Mouse (Mus musculus) olfactory bulb, adult 2 months (tissue): Measurements from ENCODE around the gene Inava.

ENCODE experiments used
- CTCF ChIP-seq: fragments of 200-500 bp; IDR thresholded peaks from 2 replicates; pipeline ENCODE4 v1.5.1; 2012; ENCODE audit warnings: low read depth, mild to moderate bottlenecking, low read length, moderate library complexity; ENCODE audit not compliant: insufficient read depth
- POLR2A ChIP-seq: fragments of 200-500 bp; IDR thresholded peaks from 2 replicates; pipeline ENCODE4 v1.6.1; 2012; ENCODE audit warnings: mild to moderate bottlenecking, low read depth, low read length, moderate library complexity; ENCODE audit not compliant: insufficient read depth

DNA sequence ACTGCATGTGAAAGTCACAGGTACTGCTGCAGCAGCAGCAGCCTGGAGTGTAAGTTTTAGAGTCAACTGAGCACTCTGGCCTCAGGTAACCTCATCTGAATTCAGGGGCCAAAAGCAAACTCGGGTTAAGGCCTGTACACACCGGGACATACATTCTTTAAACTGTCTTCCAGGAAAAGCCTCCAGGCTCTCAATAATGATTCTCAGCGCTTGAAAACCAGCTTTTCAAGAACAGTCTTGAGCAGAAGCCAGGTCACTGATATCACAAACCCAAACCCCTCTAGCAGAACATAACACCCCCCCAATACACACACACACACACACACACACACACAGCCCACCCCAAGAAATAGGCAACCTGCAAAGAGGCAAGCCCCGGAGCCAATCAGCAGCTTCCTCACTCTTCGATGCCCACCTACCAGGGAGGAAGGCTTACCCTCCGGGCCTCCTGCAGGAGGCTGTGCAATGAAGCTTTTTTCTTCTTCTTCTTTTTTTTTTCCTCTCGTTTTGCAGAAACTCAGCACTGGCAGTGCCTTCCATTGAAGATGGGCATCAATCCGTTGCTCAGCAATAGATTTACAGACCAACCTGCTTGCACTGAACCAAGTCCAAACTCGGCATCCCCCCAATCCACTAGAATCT, 1.7 kb downstream of the Inava start:
- TF ChIP-seq POLR2A (no peak), CTCF (no peak)
